Mouse (Mus musculus) embryonic fibroblast, embryonic 13.5 days (primary cell): Measurements from ENCODE around the gene Espl1.

Experiments
- CTCF ChIP-seq: IDR thresholded peaks from 2 replicates; pipeline ENCODE4 v1.5.1; 2011; ENCODE audit warnings: mild to moderate bottlenecking, control low read depth, low read length, moderate library complexity, borderline replicate concordance; ENCODE audit not compliant: insufficient read depth
- POLR2A ChIP-seq: IDR thresholded peaks from 2 replicates; pipeline ENCODE4 v1.6.1; 2011; ENCODE audit warnings: low read depth, mild to moderate bottlenecking, control low read depth, low read length, moderate library complexity

- TF ChIP-seq POLR2A: no peak
- no peak for TF ChIP-seq CTCF
Measured at GRCm38 (mm10) chr15:102356501-102357325, 60.6 kb downstream of the Espl1 start.
